18 mouse cellular contexts compared by ENCODE assay signal in the genomic region with DNA sequence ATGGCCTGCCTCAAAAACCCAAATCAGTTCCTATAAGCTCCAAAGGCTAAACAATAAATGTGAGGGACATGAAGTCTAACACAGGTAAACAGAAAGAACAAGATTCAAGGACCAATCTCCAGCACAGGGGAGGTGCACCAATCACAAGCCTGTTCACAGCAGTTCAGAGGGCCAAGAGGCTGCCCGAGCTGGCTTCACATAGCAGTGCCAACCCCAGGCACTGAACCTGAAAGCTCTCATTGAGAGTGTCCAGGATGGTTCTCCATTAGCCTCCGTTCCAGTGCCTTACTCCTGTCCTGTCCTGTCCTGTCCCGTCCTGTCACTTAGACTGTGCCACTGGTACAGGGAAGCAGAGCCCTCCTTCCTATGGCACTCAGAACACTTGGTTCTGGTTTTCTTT. TPM values are rescaled to one million over a fixed set of nuclear protein-coding genes. Genes with fewer than 3 reads are reported as not detected.
DNase-seq lines count a peak whose midpoint lies in the region; ATAC-seq and TF ChIP-seq lines count a peak whose summit lies in the region.
"Had no signal": no experiment of that assay in that cellular context is flagged by ENCODE, and none has a peak within 500 bp of the region (broad histone marks: within the 10 kb centered on the region; RNA-seq: fewer than 3 reads in every experiment).

No protein-coding gene starts in this region.

- DNase-seq in kidney, adult 2 months: peak; percentile 66
- no peak for DNase-seq in kidney, postnatal 10 days
- DNase-seq in lung, postnatal 0 days (ENCODE audit: low spot score): no peak
- no peak for DNase-seq in lung, postnatal 4 days
- no peak for DNase-seq in cerebellum, adult 8-10 months
- DNase-seq: adrenal gland, postnatal 10 days; cerebellum, postnatal 14 days; gastrocnemius, postnatal 36 days; retina, postnatal 1 day; spleen, adult 18-20 months; thymus, postnatal 36 days had no signal

- no peak overlapping the region for H3K27ac ChIP-seq in kidney, adult 2 months (ENCODE audit: insufficient read depth, low read depth, low read length)
- H3K27ac ChIP-seq in lung, postnatal 0 days (ENCODE audit: low read length): peak overlapping the region; percentile 64
- H3K27ac ChIP-seq in cortical plate, adult 2 months (ENCODE audit: insufficient read depth, low read length): peak overlapping the region; percentile 15
- peak overlapping the region; percentile 34; the same call in 1 of the 2 replicates for H3K27ac ChIP-seq in liver, embryonic 15.5 days (replicated peaks)
- H3K27ac ChIP-seq: hindbrain, embryonic 13.5 days; intestine, embryonic 15.5 days; liver, embryonic 14.5 days had no signal

- peaks cover 10% of the 10 kb centered on the region; the same call in 1 of the 2 replicates for H3K4me1 ChIP-seq in kidney, adult 2 months (ENCODE audit: control insufficient read depth, insufficient read depth, low read length)
- H3K4me1 ChIP-seq in lung, postnatal 0 days (ENCODE audit: insufficient read depth, low read depth, low read length): peaks cover 8% of the 10 kb centered on the region; the same call in 1 of the 2 replicates
- H3K4me1 ChIP-seq in cortical plate, adult 2 months (ENCODE audit: control insufficient read depth, insufficient read depth, low read length): peaks cover 3% of the 10 kb centered on the region
- H3K4me1 ChIP-seq in liver, embryonic 15.5 days (replicated peaks): peaks cover 12% of the 10 kb centered on the region; the same call in 1 of the 2 replicates
- H3K4me1 ChIP-seq: hindbrain, embryonic 13.5 days; intestine, embryonic 15.5 days had no signal

- no peak overlapping the region for H3K4me3 ChIP-seq in kidney, adult 2 months (ENCODE audit: insufficient read depth, low read depth, low read length)
- no peak overlapping the region for H3K4me3 ChIP-seq in lung, postnatal 0 days (ENCODE audit: low read depth, low read length)
- H3K4me3 ChIP-seq in cortical plate, adult 2 months (ENCODE audit: insufficient read depth, low read length): no peak overlapping the region
- H3K4me3 ChIP-seq in liver, embryonic 15.5 days (replicated peaks): no peak overlapping the region
- H3K4me3 ChIP-seq: hindbrain, embryonic 13.5 days; intestine, embryonic 15.5 days; megakaryocyte, embryonic 14.5 days had no signal

- H3K27me3 ChIP-seq in kidney, adult 2 months (replicated peaks; ENCODE audit: control insufficient read depth, insufficient read depth, low read length): no peaks in the 10 kb centered on the region
- no peaks in the 10 kb centered on the region for H3K27me3 ChIP-seq in lung, postnatal 0 days (replicated peaks; ENCODE audit: insufficient read depth, low read length)
- no peaks in the 10 kb centered on the region for H3K27me3 ChIP-seq in liver, embryonic 15.5 days
- H3K27me3 ChIP-seq: CH12.LX; hindbrain, embryonic 13.5 days; intestine, embryonic 15.5 days; megakaryocyte, embryonic 14.5 days had no signal

- no peak for TF ChIP-seq EP300 in lung, postnatal 0 days (IDR thresholded peaks at IDR 0.05)

- H3K36me3 ChIP-seq in kidney, adult 2 months (ENCODE audit: control insufficient read depth, insufficient read depth, low read length): no peaks in the 10 kb centered on the region
- H3K36me3 ChIP-seq in lung, postnatal 0 days (ENCODE audit: insufficient read depth, low read length): peaks cover 15% of the 10 kb centered on the region; the same call in 1 of the 2 replicates
- H3K36me3 ChIP-seq in liver, embryonic 15.5 days (replicated peaks): peaks cover 49% of the 10 kb centered on the region

- no peaks in the 10 kb centered on the region for H3K9me3 ChIP-seq in lung, postnatal 0 days (ENCODE audit: low read length)
- H3K9me3 ChIP-seq in liver, embryonic 15.5 days (replicated peaks): no peaks in the 10 kb centered on the region
- H3K9me3 ChIP-seq: hindbrain, embryonic 13.5 days; intestine, embryonic 15.5 days; megakaryocyte, embryonic 14.5 days had no signal

- ATAC-seq in lung, postnatal 0 days: no peak
- no peak for ATAC-seq in liver, embryonic 15.5 days (ENCODE audit: insufficient read depth)

- no peak for TF ChIP-seq CTCF in kidney, adult 2 months (conservative IDR thresholded peaks at IDR 0.05; ENCODE audit: insufficient read depth, insufficient read length, low read depth, low read length)
- TF ChIP-seq CTCF in lung, postnatal 0 days (IDR thresholded peaks at IDR 0.05): no peak
- no peak for TF ChIP-seq CTCF in cortical plate, adult 2 months (IDR thresholded peaks at IDR 0.05; ENCODE audit: extremely low read depth, insufficient read depth, low read length)

- no peak overlapping the region for H3K4me2 ChIP-seq in lung, postnatal 0 days (replicated peaks; ENCODE audit: low read depth, low read length)
- no peak overlapping the region for H3K4me2 ChIP-seq in liver, embryonic 15.5 days
- H3K4me2 ChIP-seq: hindbrain, embryonic 13.5 days; intestine, embryonic 15.5 days had no signal

- TF ChIP-seq POLR2A in kidney, adult 2 months (IDR thresholded peaks at IDR 0.05; ENCODE audit: low read depth, low read length): no peak
- no peak for TF ChIP-seq POLR2A in cortical plate, adult 2 months (IDR thresholded peaks at IDR 0.05; ENCODE audit: extremely low read depth, insufficient read depth, low read length)

- WGBS in kidney, adult 2 months: 47% methylated on average over 3 of the region's 3 CpGs
- 62% methylated on average over 3 of the region's 3 CpGs for WGBS in lung, postnatal 0 days
- 67% methylated on average over 3 of the region's 3 CpGs for WGBS in liver, embryonic 15.5 days (ENCODE audit: insufficient replicate concordance)

- no peak overlapping the region for H3K9ac ChIP-seq in lung, postnatal 0 days (replicated peaks; ENCODE audit: low read depth)
- H3K9ac ChIP-seq in liver, embryonic 15.5 days: no peak overlapping the region
- H3K9ac ChIP-seq: hindbrain, embryonic 13.5 days; intestine, embryonic 15.5 days; liver, embryonic 14.5 days had no signal

RNA-seq across cellular contexts. Expression of gene Nek9, which starts 8.0 kb away (rescaled TPM):
- 24.9 and 27.8 TPM in 2 replicates for polyA plus RNA-seq in kidney, adult 2 months (2012; rRNA removed)
- polyA plus RNA-seq in lung, postnatal 0 days (2015; fragmentation: Nextera tagmentation; extraction: Ambion mirVana): 11.1 and 11.5 TPM in 2 replicates
- polyA plus RNA-seq in cortical plate, adult 2 months (2012; rRNA removed): 31.7 and 33.3 TPM in 2 replicates
- polyA plus RNA-seq in liver, embryonic 15.5 days (2015; fragmentation: Nextera tagmentation; extraction: Ambion mirVana): 5.7 and 6.1 TPM in 2 replicates

RNA-seq across cellular contexts. Expression of gene Tmed10, which starts 27.5 kb away (rescaled TPM):
- 144 and 190 TPM in 2 replicates for polyA plus RNA-seq in kidney, adult 2 months (2012; rRNA removed)
- polyA plus RNA-seq in lung, postnatal 0 days (2015; fragmentation: Nextera tagmentation; extraction: Ambion mirVana): 329 and 354 TPM in 2 replicates
- 138 and 144 TPM in 2 replicates for polyA plus RNA-seq in cortical plate, adult 2 months (2012; rRNA removed)
- polyA plus RNA-seq in liver, embryonic 15.5 days (2015; fragmentation: Nextera tagmentation; extraction: Ambion mirVana): 162 and 163 TPM in 2 replicates

RNA-seq across cellular contexts. Expression of gene Zc2hc1c, which starts 58.8 kb away (rescaled TPM):
- polyA plus RNA-seq in kidney, adult 2 months (2012; rRNA removed): 2.8 and 3.2 TPM in 2 replicates
- polyA plus RNA-seq in lung, postnatal 0 days (2015; fragmentation: Nextera tagmentation; extraction: Ambion mirVana): 2.6 and 2.7 TPM in 2 replicates
- polyA plus RNA-seq in cortical plate, adult 2 months (2012; rRNA removed): 1.2 TPM in 2 replicates
- 0.08 and 0.12 TPM in 2 replicates for polyA plus RNA-seq in liver, embryonic 15.5 days (2015; fragmentation: Nextera tagmentation; extraction: Ambion mirVana)

RNA-seq across cellular contexts. Expression of gene Acyp1, which starts 59.0 kb away (rescaled TPM):
- 9.6 and 19.1 TPM in 2 replicates for polyA plus RNA-seq in kidney, adult 2 months (2012; rRNA removed)
- 54.9 and 68.2 TPM in 2 replicates for polyA plus RNA-seq in lung, postnatal 0 days (2015; fragmentation: Nextera tagmentation; extraction: Ambion mirVana)
- polyA plus RNA-seq in cortical plate, adult 2 months (2012; rRNA removed): 48.4 and 53.7 TPM in 2 replicates
- 36.6 and 50.7 TPM in 2 replicates for polyA plus RNA-seq in liver, embryonic 15.5 days (2015; fragmentation: Nextera tagmentation; extraction: Ambion mirVana)
